Mouse (Mus musculus): ENCODE results near the gene Gstm4. TPM values are rescaled to one million over a fixed set of nuclear protein-coding genes. Genes with fewer than 3 reads are reported as not detected.
"Not testable (repeated sequence)": the region's sequence is repeated elsewhere in the genome, so short reads cannot be mapped to it uniquely, and the experiment has no call there.

Gstm4 gene
- total and polyA plus RNA-seq, 2 experiments from 2014 or later = 10.9 to 17.9 TPM

DNA sequence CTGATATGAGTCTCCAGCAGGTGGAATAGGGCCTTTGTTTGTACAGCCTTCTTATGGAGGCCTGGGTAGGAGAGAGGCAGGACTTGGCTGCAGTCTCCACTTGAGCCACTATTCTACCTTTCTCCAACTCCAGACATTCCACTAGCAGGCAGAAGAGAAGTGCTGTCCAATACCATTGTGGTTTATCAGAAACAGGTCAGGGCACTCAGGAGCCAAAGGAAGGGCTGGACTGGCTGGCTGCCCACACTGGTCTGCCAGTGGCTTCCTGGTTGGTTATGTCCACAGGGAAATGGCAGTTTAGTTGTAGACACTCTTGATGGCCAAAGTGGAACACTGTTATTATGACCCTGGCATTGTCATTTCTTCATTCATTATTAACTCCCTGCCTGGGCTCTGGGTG lies 12.6 kb downstream of the Gstm4 start:
- Histone ChIP-seq H3K4me1 (ENCODE audit: control insufficient read depth, insufficient read depth) (no peaks in the 10 kb centered on the region), H3K27me3 (ENCODE audit: control insufficient read depth, insufficient read depth, low read length) (no peaks in the 10 kb centered on the region), H3K9ac (replicated peaks; ENCODE audit: low read depth, low read length) (no peak overlapping the region), H3K4me2 (ENCODE audit: low read depth, low read length) (no peak overlapping the region), H3K9me3 (replicated peaks; ENCODE audit: control insufficient read depth, low read length) (no peaks in the 10 kb centered on the region), H3K27ac (ENCODE audit: low read depth) (no peak overlapping the region), H3K4me3 (ENCODE audit: low read depth, low read length) (no peak overlapping the region), H3K36me3 (replicated peaks; ENCODE audit: control insufficient read depth, insufficient read depth, low read length) (no peaks in the 10 kb centered on the region)
- ATAC-seq (ENCODE audit: insufficient read depth, low read depth) (no peak), DNase-seq (ENCODE audit: low spot score) (no peak)
- TF ChIP-seq EP300 (IDR thresholded peaks at IDR 0.05; ENCODE audit: low read depth) (no peak), CTCF (IDR thresholded peaks at IDR 0.05; ENCODE audit: low read depth) (no peak)

DNA sequence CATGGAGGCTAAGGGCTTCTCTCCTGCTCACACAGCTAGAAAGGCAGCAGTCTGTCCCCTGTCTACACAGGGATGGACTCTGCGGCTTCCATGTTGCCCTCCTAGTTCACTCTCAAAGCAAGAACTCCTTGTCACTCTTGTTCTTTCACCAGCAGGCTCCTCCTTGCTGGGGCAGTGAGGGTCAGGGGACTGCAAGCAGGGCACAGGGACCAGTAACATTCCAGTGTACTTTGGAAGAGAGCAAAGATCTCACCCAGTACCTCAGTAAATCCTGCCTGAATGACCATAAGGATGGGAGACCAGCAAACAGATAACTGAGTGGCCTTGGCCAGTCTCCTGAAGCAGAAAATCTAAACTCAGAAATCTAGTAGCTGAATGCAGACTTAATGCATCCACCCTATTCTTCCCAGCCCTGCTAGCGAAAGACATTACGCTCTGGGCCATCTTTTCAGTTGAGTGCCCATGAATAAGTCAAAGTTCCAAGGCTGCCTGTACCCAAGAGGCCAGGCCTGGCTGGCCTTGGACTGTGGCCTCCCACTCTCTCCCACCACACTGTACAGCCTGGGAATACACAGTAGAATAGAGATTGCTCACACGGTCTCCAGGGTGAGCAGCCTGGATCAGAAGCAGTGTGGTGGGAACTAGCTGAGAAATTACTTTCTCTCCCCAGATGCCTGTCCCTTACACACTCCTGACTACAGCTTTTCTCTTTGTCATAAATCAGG lies 15.9 kb downstream of the Gstm4 start:
- ATAC-seq (ENCODE audit: insufficient read depth, low read depth) = no peak
- TF ChIP-seq EP300 (IDR thresholded peaks at IDR 0.05; ENCODE audit: low read depth) (no peak), CTCF (IDR thresholded peaks at IDR 0.05; ENCODE audit: low read depth) (no peak)

DNA sequence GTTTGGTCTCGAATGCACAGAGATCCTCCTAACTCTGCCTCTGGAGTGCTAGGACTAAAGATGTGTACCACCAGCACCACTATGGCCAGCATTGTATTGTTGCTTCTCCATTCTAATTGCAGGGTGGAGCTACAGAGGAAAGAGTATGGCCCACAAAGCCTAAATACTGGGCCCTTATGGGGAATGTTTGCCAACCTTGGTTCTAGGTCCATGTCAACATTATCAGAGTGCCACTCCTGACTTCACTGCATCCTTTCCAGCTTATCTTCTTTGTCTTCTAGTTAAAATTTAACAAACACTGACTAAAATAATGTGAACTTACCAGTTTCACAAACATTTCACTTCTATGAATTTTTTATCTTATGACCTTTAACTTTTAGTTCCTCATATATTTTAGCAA lies 18.1 kb downstream of the Gstm4 start:
- WGBS = 88% methylated on average over 1 of the region's 1 CpGs

More for the DNA sequence above, 15.9 kb downstream of the Gstm4 start:
- Histone ChIP-seq H3K9ac (replicated peaks; ENCODE audit: low read depth, low read length) (no peak overlapping the region), H3K4me2 (ENCODE audit: low read depth, low read length) (no peak overlapping the region), H3K4me1 (ENCODE audit: control insufficient read depth, insufficient read depth) (no peaks in the 10 kb centered on the region), H3K36me3 (replicated peaks; ENCODE audit: control insufficient read depth, insufficient read depth, low read length) (no peaks in the 10 kb centered on the region), H3K4me3 (ENCODE audit: low read depth, low read length) (no peak overlapping the region), H3K9me3 (replicated peaks; ENCODE audit: control insufficient read depth, low read length) (no peaks in the 10 kb centered on the region), H3K27me3 (ENCODE audit: control insufficient read depth, insufficient read depth, low read length) (no peaks in the 10 kb centered on the region), H3K27ac (ENCODE audit: low read depth) (no peak overlapping the region)
- 83% methylated on average over 4 of the region's 4 CpGs for WGBS
- DNase-seq (ENCODE audit: low spot score) = no peak

DNA sequence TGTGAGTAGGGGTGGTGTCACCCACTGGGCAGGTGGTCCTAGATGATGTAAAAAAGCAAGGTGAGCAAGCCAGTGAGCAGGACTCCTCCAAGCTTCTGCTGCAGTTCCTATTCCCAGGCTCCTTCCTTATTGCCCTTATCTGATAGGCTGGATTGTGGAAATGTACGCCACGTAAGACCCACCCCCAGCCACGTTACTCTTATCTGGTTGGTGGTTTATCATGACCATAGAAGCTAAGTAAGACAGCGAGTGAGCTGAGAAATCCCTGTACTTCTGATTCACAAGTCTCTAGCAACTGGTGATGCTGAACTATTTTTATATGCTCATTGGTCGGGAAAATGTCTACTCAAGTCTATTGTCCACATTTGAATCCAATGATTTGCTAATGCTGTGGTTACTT lies 18.6 kb downstream of the Gstm4 start:
- H3K27ac ChIP-seq (ENCODE audit: low read depth) = no peak overlapping the region
- ATAC-seq (ENCODE audit: insufficient read depth, low read depth) = no peak
- no peak for TF ChIP-seq EP300 (IDR thresholded peaks at IDR 0.05; ENCODE audit: low read depth)
- no peak for TF ChIP-seq CTCF (IDR thresholded peaks at IDR 0.05; ENCODE audit: low read depth)
- H3K27me3 ChIP-seq (ENCODE audit: control insufficient read depth, insufficient read depth, low read length) = no peaks in the 10 kb centered on the region
- H3K36me3 ChIP-seq (replicated peaks; ENCODE audit: control insufficient read depth, insufficient read depth, low read length) = no peaks in the 10 kb centered on the region
- 54% methylated on average over 5 of the region's 5 CpGs for WGBS
- no peak overlapping the region for H3K4me2 ChIP-seq (ENCODE audit: low read depth, low read length)
- H3K9ac ChIP-seq (replicated peaks; ENCODE audit: low read depth, low read length) = no peak overlapping the region
- H3K9me3 ChIP-seq (replicated peaks; ENCODE audit: control insufficient read depth, low read length) = no peaks in the 10 kb centered on the region
- peak; percentile 44 for DNase-seq (ENCODE audit: low spot score)
- H3K4me1 ChIP-seq (ENCODE audit: control insufficient read depth, insufficient read depth) = no peaks in the 10 kb centered on the region
- H3K4me3 ChIP-seq (ENCODE audit: low read depth, low read length) = no peak overlapping the region

More for the DNA sequence above, 18.1 kb downstream of the Gstm4 start:
- Histone ChIP-seq H3K9ac (replicated peaks; ENCODE audit: low read depth, low read length) (no peak overlapping the region), H3K4me2 (ENCODE audit: low read depth, low read length) (no peak overlapping the region), H3K27ac (ENCODE audit: low read depth) (no peak overlapping the region), H3K27me3 (ENCODE audit: control insufficient read depth, insufficient read depth, low read length) (no peaks in the 10 kb centered on the region), H3K4me3 (ENCODE audit: low read depth, low read length) (no peak overlapping the region), H3K9me3 (replicated peaks; ENCODE audit: control insufficient read depth, low read length) (no peaks in the 10 kb centered on the region), H3K36me3 (replicated peaks; ENCODE audit: control insufficient read depth, insufficient read depth, low read length) (no peaks in the 10 kb centered on the region), H3K4me1 (ENCODE audit: control insufficient read depth, insufficient read depth) (no peaks in the 10 kb centered on the region)
- TF ChIP-seq EP300 (IDR thresholded peaks at IDR 0.05; ENCODE audit: low read depth) = no peak
- TF ChIP-seq CTCF (IDR thresholded peaks at IDR 0.05; ENCODE audit: low read depth) = no peak
- DNase-seq (ENCODE audit: low spot score) = no peak
- ATAC-seq (ENCODE audit: insufficient read depth, low read depth) = no peak

DNA sequence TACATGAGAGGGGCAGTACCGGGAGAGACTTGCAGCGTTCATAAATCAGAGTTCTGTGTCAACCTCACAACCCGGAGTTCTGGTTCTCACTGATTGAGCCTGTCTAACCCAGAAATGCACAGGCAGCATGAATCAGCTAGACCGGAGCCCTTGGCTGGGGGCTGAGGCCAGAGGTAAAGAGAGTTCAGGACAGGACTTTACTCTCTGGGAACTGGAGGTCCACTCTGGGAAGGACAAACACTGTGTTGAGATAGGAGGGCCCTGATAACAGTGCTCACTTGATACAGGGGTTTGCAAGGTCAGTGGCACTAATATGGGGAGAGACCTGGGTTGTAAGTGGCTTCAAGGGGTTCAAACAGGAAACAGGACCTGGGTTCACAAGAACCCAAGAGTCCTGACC lies 19.4 kb downstream of the Gstm4 start:
- WGBS = 68% methylated on average over 4 of the region's 4 CpGs
- no peaks in the 10 kb centered on the region for H3K4me1 ChIP-seq (ENCODE audit: control insufficient read depth, insufficient read depth)
- no peak overlapping the region for H3K4me2 ChIP-seq (ENCODE audit: low read depth, low read length)
- no peak for TF ChIP-seq EP300 (IDR thresholded peaks at IDR 0.05; ENCODE audit: low read depth)
- TF ChIP-seq CTCF (IDR thresholded peaks at IDR 0.05; ENCODE audit: low read depth) = no peak
- no peaks in the 10 kb centered on the region for H3K9me3 ChIP-seq (replicated peaks; ENCODE audit: control insufficient read depth, low read length)
- no peak overlapping the region for H3K27ac ChIP-seq (ENCODE audit: low read depth)
- H3K27me3 ChIP-seq (ENCODE audit: control insufficient read depth, insufficient read depth, low read length) = no peaks in the 10 kb centered on the region
- DNase-seq (ENCODE audit: low spot score) (no peak), ATAC-seq (ENCODE audit: insufficient read depth, low read depth) (no peak)
- no peak overlapping the region for H3K9ac ChIP-seq (replicated peaks; ENCODE audit: low read depth, low read length)
- H3K36me3 ChIP-seq (replicated peaks; ENCODE audit: control insufficient read depth, insufficient read depth, low read length) = no peaks in the 10 kb centered on the region
- no peak overlapping the region for H3K4me3 ChIP-seq (ENCODE audit: low read depth, low read length)

DNA sequence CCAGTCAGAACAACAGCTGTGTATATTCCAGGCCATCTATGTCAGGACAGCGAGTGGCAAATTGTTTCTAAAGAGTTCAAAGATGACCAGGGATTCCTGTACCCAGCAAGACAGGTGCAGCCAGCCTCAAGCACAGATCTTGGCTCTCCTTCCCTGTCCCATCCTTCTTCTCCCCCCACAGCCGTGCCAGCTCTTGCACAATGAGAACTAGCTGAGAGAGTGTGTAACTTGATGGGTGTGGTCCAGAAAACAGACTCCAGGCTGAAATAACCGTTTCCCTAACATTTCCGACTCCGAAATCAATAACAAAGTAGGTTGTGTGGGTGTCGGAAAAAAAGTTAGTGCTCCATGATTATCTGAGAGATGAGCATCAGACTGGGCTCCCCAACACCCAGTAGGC lies 22.0 kb downstream of the Gstm4 start:
- H3K27me3 ChIP-seq (ENCODE audit: control insufficient read depth, insufficient read depth, low read length) = no peaks in the 10 kb centered on the region
- TF ChIP-seq CTCF (IDR thresholded peaks at IDR 0.05; ENCODE audit: low read depth) (no peak), EP300 (IDR thresholded peaks at IDR 0.05; ENCODE audit: low read depth) (no peak)
- no peak for DNase-seq (ENCODE audit: low spot score)
- no peaks in the 10 kb centered on the region for H3K36me3 ChIP-seq (replicated peaks; ENCODE audit: control insufficient read depth, insufficient read depth, low read length)
- H3K4me2 ChIP-seq (ENCODE audit: low read depth, low read length) = no peak overlapping the region
- H3K4me3 ChIP-seq (ENCODE audit: low read depth, low read length) = no peak overlapping the region
- no peaks in the 10 kb centered on the region for H3K9me3 ChIP-seq (replicated peaks; ENCODE audit: control insufficient read depth, low read length)
- WGBS = 71% methylated on average over 6 of the region's 6 CpGs
- no peak overlapping the region for H3K27ac ChIP-seq (ENCODE audit: low read depth)
- H3K4me1 ChIP-seq (ENCODE audit: control insufficient read depth, insufficient read depth) = 0 out of 2 replicates have a peak, but pooled peaks cover 5% of the 10 kb centered on the region
- no peak overlapping the region for H3K9ac ChIP-seq (replicated peaks; ENCODE audit: low read depth, low read length)
- no peak for ATAC-seq (ENCODE audit: insufficient read depth, low read depth)

DNA sequence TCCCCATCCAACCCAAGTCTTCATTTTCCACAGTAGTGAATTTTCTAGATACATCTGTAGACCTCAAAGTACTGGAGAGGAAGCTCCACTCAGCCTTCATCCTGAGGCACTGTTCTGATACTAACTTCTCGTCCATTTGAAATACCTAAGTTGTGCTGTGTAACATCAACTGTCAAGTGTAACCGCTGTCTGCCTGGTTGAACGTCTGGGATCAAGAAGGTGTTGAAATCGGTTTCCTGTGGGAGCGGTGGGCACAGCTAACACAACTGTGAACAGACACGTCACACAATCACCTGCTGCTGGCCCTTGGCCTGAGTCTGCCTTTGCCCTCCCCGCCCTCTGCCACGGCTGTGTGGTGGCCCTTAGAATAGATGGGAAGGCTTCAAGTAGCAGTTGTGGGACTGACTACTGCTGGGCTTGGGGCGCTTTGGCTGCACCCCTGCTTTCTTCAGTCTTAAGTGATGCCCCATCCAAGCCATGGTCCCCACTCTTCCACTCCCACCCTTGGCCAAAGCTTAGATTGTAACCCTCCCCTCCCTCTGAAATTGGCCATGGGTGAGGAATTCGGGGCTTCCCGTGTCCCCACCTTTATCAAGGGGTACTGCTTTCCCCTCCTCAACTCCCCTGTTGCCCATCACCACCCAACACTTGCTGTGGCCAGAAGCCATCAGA lies 24.2 kb downstream of the Gstm4 start:
- H3K4me3 ChIP-seq (ENCODE audit: low read depth, low read length); H3K27me3 ChIP-seq (ENCODE audit: control insufficient read depth, insufficient read depth, low read length); H3K9me3 ChIP-seq (replicated peaks; ENCODE audit: control insufficient read depth, low read length); DNase-seq (ENCODE audit: low spot score); H3K9ac ChIP-seq (replicated peaks; ENCODE audit: low read depth, low read length); H3K27ac ChIP-seq (ENCODE audit: low read depth); ATAC-seq (ENCODE audit: insufficient read depth, low read depth); H3K4me2 ChIP-seq (ENCODE audit: low read depth, low read length); H3K36me3 ChIP-seq (replicated peaks; ENCODE audit: control insufficient read depth, insufficient read depth, low read length): not testable (repeated sequence)
- peaks cover 11% of the 10 kb centered on the region; the same call in 1 of the 2 replicates for H3K4me1 ChIP-seq (ENCODE audit: control insufficient read depth, insufficient read depth)
- 38% methylated on average over 11 of the region's 11 CpGs for WGBS

DNA sequence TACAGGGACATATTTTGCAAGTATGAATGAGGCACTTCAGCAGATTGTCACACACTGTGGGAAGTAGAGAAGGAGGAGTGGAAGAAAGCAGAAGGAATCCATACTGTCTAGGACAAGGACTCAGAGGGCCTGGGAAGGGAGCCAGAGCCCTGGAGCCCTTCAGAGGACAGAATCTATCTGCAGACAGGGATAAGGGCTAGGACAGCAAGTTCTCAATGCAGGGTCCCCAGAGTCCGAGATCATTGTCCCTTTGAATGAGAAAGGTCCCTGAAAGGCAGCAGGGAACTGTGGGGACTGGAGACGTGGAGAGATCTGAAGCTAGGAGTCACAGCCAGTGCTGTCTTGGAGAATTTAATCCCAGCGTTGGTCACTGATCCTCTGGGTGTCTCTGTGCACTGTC lies 25.5 kb downstream of the Gstm4 start:
- DNase-seq (ENCODE audit: low spot score) = peak; percentile 29
- not testable (repeated sequence) for ATAC-seq (ENCODE audit: insufficient read depth, low read depth); H3K36me3 ChIP-seq (replicated peaks; ENCODE audit: control insufficient read depth, insufficient read depth, low read length); H3K27me3 ChIP-seq (ENCODE audit: control insufficient read depth, insufficient read depth, low read length); H3K4me2 ChIP-seq (ENCODE audit: low read depth, low read length); H3K4me3 ChIP-seq (ENCODE audit: low read depth, low read length); H3K9me3 ChIP-seq (replicated peaks; ENCODE audit: control insufficient read depth, low read length); H3K9ac ChIP-seq (replicated peaks; ENCODE audit: low read depth, low read length)
- Histone ChIP-seq H3K4me1 (ENCODE audit: control insufficient read depth, insufficient read depth) (peaks cover 11% of the 10 kb centered on the region; the same call in 1 of the 2 replicates), H3K27ac (ENCODE audit: low read depth) (peak overlapping the region; percentile 98)
- WGBS = 42% methylated on average over 3 of the region's 3 CpGs
